Mouse (Mus musculus) induced T-regulatory cell, adult 2 months (primary cell): ENCODE measurements around the gene Elmo3.
"Not testable (repeated sequence)": the region's sequence is repeated elsewhere in the genome, so short reads cannot be mapped to it uniquely, and the experiment has no call there.

Source experiments
- DNase-seq: peaks from one replicate; pipeline ENCODE4 v3.0.0-alpha.2; 2012; ENCODE audit warnings: low read depth

The Elmo3 gene

GRCm38 (mm10) chr8:105276292-105277120 is 28.9 kb upstream of the Elmo3 start:
- peak; percentile 35 for DNase-seq

- peak; percentile 73 for DNase-seq
These were observed 26.5 kb upstream of the Elmo3 start for GRCm38 (mm10) chr8:105278911-105279334.

DNA sequence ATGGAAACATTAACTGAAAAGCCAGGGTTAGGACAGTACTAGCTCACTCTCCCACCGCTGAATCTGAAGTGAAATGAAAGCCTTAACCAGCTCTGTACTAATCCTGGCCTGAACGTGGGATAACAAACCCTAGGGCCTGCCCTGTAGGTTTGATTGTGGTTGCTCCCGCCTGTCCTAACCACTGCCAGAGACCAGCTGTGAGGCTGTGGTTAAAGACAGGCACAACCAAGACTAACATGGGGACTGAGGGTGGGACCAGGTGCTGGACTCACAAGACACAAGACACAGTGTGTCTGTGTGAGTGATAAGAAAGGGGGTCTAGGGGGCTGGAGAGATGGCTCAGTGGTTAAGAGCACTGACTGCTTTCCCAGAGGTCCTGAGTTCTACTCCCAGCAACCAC is 24.8 kb upstream of the Elmo3 start:
- DNase-seq = no peak

GRCm38 (mm10) chr8:105281821-105282220 is 23.6 kb upstream of the Elmo3 start:
- no peak for DNase-seq

- DNase-seq = no peak
These were observed 23.2 kb upstream of the Elmo3 start for GRCm38 (mm10) chr8:105282239-105282638.

GRCm38 (mm10) chr8:105283074-105283473 is 22.3 kb upstream of the Elmo3 start:
- peak; percentile 70 for DNase-seq

DNA sequence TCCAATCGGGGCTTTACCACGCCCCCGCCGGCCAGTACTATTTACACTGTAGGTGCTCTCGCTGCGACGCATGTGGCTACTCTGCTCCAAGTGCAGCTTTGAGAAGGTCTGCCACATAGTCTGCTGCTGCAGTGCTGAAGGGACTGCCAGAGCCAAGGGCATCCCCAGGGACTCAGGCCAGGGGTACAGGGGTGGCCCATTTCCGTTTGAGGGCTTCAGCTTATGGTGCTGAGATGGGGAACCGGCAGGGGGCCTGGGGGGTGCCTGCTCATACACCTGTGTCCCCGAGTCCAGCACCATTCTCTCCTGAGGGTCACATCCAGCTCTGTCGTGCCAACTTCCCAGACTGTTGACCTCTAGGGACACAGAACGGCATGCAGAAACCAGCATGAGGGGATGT is 19.9 kb upstream of the Elmo3 start:
- DNase-seq = no peak

- peak; percentile 29 for DNase-seq
These were observed 18.5 kb upstream of the Elmo3 start for GRCm38 (mm10) chr8:105286907-105287306.

- DNase-seq = no peak
These were observed 17.2 kb upstream of the Elmo3 start for GRCm38 (mm10) chr8:105288231-105288630.

DNA sequence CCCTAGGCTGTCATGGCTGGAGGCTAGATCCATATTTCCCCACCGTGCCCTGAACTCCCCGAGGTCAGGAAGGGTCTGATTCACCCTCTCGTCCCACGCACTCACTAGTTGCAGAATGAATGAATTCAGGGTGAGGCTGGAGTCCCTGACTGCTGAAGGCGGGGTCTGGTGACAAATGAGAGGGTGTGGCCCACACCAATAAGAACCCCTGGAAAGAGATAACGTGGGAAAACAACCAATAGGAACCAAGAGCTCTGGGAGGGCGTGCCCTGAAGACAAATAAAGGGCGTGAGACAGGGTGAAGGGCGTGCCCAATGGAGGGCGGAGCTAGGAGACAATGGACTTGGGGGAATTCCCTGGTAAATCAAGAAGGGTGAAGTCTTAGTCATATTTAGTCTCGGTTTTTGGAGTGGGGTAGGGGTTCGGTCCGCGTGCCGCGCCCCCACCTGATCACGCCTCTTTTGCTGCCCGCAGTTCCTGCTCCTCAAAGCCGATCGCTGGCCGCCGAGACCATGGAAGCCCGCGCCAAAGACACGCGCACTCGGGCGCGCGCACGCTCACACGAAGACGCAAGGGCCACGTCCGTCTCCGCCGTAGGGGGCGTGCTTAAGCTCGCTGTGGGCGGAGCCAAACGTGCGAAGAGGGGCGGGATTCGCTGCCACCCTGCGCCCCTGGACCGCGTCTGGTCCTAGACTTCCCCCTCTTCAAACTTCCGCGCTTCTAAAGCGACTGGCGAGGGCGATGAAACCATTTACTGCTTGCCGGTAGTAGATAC is 16.3 kb upstream of the Elmo3 start:
- DNase-seq = peak; percentile 98

- DNase-seq = peak; percentile 72
These were observed 15.5 kb upstream of the Elmo3 start, which contains the start of gene 4931428F04Rik for GRCm38 (mm10) chr8:105289805-105290460. Gene 4931428F04Rik, minus strand, starts transcription at chr8:105289864.

GRCm38 (mm10) chr8:105290554-105291314 is 14.7 kb upstream of the Elmo3 start:
- DNase-seq = peak; percentile 96

- DNase-seq = not testable (repeated sequence)
These were observed 14.0 kb upstream of the Elmo3 start for GRCm38 (mm10) chr8:105291364-105291763.

DNA sequence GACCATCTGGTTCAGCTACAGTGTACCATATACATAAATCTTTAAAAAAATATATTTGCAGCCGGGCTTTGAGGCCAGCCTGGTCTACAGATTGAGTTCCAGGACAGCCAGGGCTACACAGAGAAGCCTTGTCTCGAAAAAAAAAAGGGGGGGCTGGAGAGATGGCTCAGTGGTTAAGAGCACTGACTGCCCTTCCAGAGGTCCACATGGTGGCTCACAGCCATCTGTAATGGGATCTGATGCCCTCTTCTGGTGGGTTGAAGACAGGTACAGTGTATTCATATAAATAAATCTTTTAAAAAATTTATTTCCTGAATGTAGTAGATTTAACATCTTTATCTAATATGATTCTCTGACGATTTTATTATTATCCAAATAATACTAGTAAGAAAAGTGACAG is 13.6 kb upstream of the Elmo3 start:
- peak; percentile 29 for DNase-seq

DNA sequence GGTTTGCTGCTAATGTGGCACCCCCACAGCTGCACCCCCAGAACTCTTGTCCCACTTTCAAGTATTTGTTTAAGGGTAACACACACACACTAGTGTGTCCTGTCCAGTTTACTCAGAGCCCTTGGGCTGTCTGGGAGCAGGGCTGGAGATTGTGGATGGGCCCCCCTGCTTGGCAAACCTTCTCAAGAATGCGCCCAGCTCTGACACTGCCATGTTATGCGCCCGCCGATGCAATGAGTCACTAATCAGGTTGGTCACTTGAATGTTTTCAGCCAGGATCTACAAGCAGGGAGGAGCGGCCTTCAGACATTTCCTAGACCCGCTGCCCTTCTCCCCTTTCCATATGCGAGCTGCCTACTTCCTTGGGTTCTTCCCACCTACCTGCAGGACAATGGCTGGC is 12.9 kb upstream of the Elmo3 start:
- no peak for DNase-seq

DNA sequence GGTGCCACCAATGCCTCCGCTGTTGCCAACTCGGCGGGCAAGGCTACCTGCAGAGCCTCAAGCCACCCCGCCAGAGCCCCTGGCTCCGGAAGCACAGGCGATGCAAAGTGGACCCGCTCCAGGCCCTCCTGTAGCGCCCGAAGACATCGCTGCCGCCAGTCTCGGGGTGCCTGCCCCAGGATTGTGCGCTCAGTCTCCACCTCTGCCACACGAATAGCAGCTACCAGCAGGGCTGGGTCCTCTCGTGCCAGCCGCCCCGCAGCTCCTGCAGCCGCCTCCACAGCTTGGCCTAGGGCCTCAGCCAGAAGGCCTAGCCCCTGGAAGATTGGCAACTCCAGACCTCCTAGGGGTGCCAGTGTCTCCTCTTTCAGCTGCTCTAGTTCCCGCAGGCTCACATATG is 12.0 kb upstream of the Elmo3 start:
- DNase-seq = no peak

DNA sequence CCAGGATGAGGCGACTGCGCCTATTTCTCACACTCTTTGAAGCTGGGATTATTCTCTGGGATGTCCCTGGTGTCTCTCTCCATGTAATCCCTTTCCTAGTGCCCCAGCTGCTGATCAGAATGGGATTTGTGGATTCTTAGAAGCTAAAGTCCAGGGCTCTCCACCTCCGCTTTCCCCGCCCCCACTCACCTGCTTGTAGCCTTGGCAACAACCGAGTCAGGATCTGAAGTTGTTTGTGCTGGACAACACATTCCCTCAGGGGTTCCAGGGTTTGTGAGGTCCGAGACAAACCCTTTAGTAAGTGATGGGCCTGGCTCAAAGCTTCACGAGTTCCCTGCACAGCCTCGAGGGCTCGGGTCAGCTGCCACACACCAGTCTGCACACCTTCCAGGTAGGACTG is 10.6 kb upstream of the Elmo3 start:
- no peak for DNase-seq

DNA sequence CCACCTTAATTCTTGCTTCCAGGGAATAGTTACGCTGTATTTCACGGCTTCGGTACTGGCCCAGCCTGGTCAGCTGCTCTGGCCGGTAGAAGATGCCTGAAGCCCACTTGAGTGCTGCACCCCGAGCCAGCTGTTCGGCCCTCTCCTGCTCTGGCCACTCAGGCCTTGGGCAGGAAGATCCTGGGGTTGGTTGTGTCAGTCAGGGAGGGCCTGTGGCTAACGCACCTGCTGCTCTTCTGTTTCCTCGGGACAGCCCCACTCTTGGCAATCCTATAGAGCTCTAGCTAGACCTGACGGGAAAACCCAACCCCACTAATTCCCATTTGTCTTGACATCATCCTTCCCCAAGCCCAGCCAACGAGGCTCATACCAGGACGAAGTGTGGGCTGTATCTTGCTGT is 10.1 kb upstream of the Elmo3 start:
- DNase-seq = no peak

- DNase-seq = peak; percentile 23
These were observed 9.4 kb upstream of the Elmo3 start, which contains the start of gene Exoc3l for GRCm38 (mm10) chr8:105295895-105296573. Gene Exoc3l, minus strand, starts transcription at chr8:105296101.

DNA sequence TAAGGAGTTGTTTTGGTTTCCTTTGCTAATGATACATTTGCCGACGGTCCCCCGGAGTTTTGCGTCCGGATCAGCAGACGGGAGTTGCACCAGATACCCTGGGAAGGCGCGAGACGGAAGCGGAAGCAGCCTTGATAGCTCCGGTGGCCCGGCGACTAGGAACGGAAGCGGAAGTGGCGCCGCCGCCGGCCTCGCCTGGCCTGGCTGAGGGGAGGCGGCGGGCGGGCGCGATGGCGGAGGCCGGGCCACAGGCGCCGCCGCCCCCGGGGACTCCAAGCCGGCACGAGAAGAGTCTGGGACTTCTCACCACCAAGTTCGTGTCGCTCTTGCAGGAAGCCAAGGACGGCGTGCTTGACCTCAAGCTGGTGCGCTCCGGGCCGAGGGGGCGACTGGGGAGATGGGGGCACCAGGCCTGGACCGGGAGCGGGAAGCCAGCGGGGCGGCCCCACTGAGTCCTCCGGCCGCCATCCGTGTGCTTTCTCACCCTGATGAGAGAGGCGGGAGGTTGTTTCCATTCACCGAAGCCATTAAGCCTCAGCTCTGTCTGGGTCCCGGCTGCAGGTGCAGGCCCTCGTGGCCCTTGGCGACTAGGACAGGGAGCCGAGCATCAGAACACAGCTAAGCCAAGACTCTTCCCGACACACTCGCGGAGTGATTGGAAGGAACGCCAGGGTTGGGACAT is 7.7 kb upstream of the Elmo3 start, which contains the start of gene E2f4:
E2f4 (plus strand) TSS at position 153 of the 682 bp plus-strand sequence.
- DNase-seq = peak; percentile 94
